Mouse (Mus musculus): ENCODE results near the gene Zfp648. TPM values are rescaled to one million over a fixed set of nuclear protein-coding genes. Genes with fewer than 3 reads are reported as not detected.

Zfp648 gene
- polyA plus RNA-seq, 1 experiment from 2014 or later: 0.16 TPM

- no peak for ATAC-seq (replicated peaks; ENCODE audit: insufficient number of reproducible peaks, insufficient read depth, low FRiP score, low read depth)
- WGBS: 60% methylated on average over 4 of the region's 4 CpGs
- Histone ChIP-seq H3K9ac (no peak overlapping the region), H3K9me3 (replicated peaks) (no peaks in the 10 kb centered on the region), H3K4me1 (replicated peaks) (no peaks in the 10 kb centered on the region), H3K27me3 (no peaks in the 10 kb centered on the region; the same call in 1 of the 2 replicates), H3K27ac (no peak overlapping the region), H3K4me2 (no peak overlapping the region), H3K36me3 (no peaks in the 10 kb centered on the region), H3K4me3 (no peak overlapping the region)
Measured at GRCm38 (mm10) chr1:154232594-154232993, 31.6 kb downstream of the Zfp648 start.

GRCm38 (mm10) chr1:154233033-154233432 is 32.0 kb downstream of the Zfp648 start:
- no peaks in the 10 kb centered on the region for H3K4me1 ChIP-seq (replicated peaks)
- no peak overlapping the region for H3K9ac ChIP-seq
- H3K27me3 ChIP-seq: no peaks in the 10 kb centered on the region; the same call in 1 of the 2 replicates
- ATAC-seq (replicated peaks; ENCODE audit: insufficient number of reproducible peaks, insufficient read depth, low FRiP score, low read depth): no peak
- H3K4me3 ChIP-seq: no peak overlapping the region
- WGBS: 62% methylated on average over 6 of the region's 6 CpGs
- H3K4me2 ChIP-seq: no peak overlapping the region
- H3K36me3 ChIP-seq: no peaks in the 10 kb centered on the region
- H3K27ac ChIP-seq: no peak overlapping the region
- no peaks in the 10 kb centered on the region for H3K9me3 ChIP-seq (replicated peaks)

- ATAC-seq (replicated peaks; ENCODE audit: insufficient number of reproducible peaks, insufficient read depth, low FRiP score, low read depth): no peak
- Histone ChIP-seq H3K4me3 (no peak overlapping the region), H3K4me1 (replicated peaks) (no peaks in the 10 kb centered on the region), H3K4me2 (no peak overlapping the region), H3K27me3 (no peaks in the 10 kb centered on the region; the same call in 1 of the 2 replicates), H3K27ac (no peak overlapping the region), H3K9ac (no peak overlapping the region), H3K36me3 (no peaks in the 10 kb centered on the region), H3K9me3 (replicated peaks) (no peaks in the 10 kb centered on the region)
- 79% methylated on average over 9 of the region's 9 CpGs for WGBS
Measured at GRCm38 (mm10) chr1:154234814-154235213, 33.8 kb downstream of the Zfp648 start.

- ATAC-seq (replicated peaks; ENCODE audit: insufficient number of reproducible peaks, insufficient read depth, low FRiP score, low read depth): no peak
- Histone ChIP-seq H3K4me2 (no peak overlapping the region), H3K4me3 (no peak overlapping the region), H3K36me3 (no peaks in the 10 kb centered on the region), H3K4me1 (replicated peaks) (no peaks in the 10 kb centered on the region), H3K9ac (no peak overlapping the region), H3K27me3 (no peaks in the 10 kb centered on the region), H3K27ac (no peak overlapping the region), H3K9me3 (replicated peaks) (no peaks in the 10 kb centered on the region)
Measured at GRCm38 (mm10) chr1:154238876-154239275, 37.9 kb downstream of the Zfp648 start.

- no peaks in the 10 kb centered on the region for H3K4me1 ChIP-seq (replicated peaks)
- H3K36me3 ChIP-seq: no peaks in the 10 kb centered on the region
- no peak for ATAC-seq (replicated peaks; ENCODE audit: insufficient number of reproducible peaks, insufficient read depth, low FRiP score, low read depth)
- H3K9ac ChIP-seq: no peak overlapping the region
- H3K27ac ChIP-seq: no peak overlapping the region
- no peak overlapping the region for H3K4me2 ChIP-seq
- H3K27me3 ChIP-seq: no peaks in the 10 kb centered on the region
- 63% methylated on average over 2 of the region's 2 CpGs for WGBS
- no peaks in the 10 kb centered on the region for H3K9me3 ChIP-seq (replicated peaks)
- H3K4me3 ChIP-seq: no peak overlapping the region
Measured at GRCm38 (mm10) chr1:154251186-154251585, 50.2 kb downstream of the Zfp648 start.

GRCm38 (mm10) chr1:154252739-154253138 is 51.8 kb downstream of the Zfp648 start:
- 51% methylated on average over 5 of the region's 5 CpGs for WGBS
- Histone ChIP-seq H3K9ac (no peak overlapping the region), H3K4me2 (no peak overlapping the region), H3K27ac (no peak overlapping the region), H3K4me3 (no peak overlapping the region), H3K9me3 (replicated peaks) (no peaks in the 10 kb centered on the region), H3K36me3 (no peaks in the 10 kb centered on the region), H3K4me1 (replicated peaks) (no peaks in the 10 kb centered on the region), H3K27me3 (no peaks in the 10 kb centered on the region)
- no peak for ATAC-seq (replicated peaks; ENCODE audit: insufficient number of reproducible peaks, insufficient read depth, low FRiP score, low read depth)

Data from heart, embryonic 15.5 days (tissue).